Mouse (Mus musculus): ENCODE results near the gene Fam19a4. TPM values are rescaled to one million over a fixed set of nuclear protein-coding genes. Genes with fewer than 3 reads are reported as not detected.

Fam19a4 gene
- total and polyA plus RNA-seq, 2 experiments from 2014 or later, result 1.7 to 2.4 TPM

GRCm38 (mm10) chr6:97019323-97019722, 40.9 kb downstream of the Fam19a4 start:
- Histone ChIP-seq H3K4me2 (ENCODE audit: low read depth) (no peak overlapping the region), H3K27me3 (ENCODE audit: insufficient read depth, low read length) (no peaks in the 10 kb centered on the region), H3K9me3 (ENCODE audit: low read length) (no peaks in the 10 kb centered on the region), H3K4me3 (ENCODE audit: low read depth, low read length) (no peak overlapping the region), H3K27ac (ENCODE audit: low read depth, low read length) (no peak overlapping the region), H3K9ac (no peak overlapping the region), H3K36me3 (ENCODE audit: insufficient read depth) (no peaks in the 10 kb centered on the region), H3K4me1 (ENCODE audit: insufficient read depth) (no peaks in the 10 kb centered on the region)
- no peak for TF ChIP-seq CTCF (IDR thresholded peaks at IDR 0.05; ENCODE audit: low read depth)
- no peak for ATAC-seq
- DNase-seq, result no peak
- WGBS, result 66% methylated on average over 2 of the region's 2 CpGs

DNA sequence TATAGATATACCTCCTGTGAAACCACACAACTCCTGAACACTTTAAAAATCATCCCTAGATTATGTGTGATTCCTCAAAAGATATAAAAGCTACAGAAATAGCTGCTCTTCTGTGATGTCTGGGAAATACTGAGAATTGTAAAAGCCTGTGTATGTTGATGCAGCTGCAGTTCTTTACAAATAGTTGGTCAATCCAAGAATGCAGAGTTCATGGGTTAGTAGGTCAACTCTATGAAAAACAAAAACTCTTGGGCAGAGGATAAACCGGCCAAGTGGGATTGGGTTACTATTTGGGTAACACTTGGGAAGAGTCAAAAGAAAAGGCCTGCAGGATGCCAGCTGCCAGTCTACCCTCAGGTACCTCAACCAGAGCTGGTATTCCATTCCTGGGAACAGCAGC, 43.5 kb downstream of the Fam19a4 start:
- WGBS, result 79% methylated on average over 1 of the region's 1 CpGs
- Histone ChIP-seq H3K27ac (ENCODE audit: low read depth, low read length) (no peak overlapping the region), H3K9me3 (ENCODE audit: low read length) (no peaks in the 10 kb centered on the region), H3K36me3 (ENCODE audit: insufficient read depth) (no peaks in the 10 kb centered on the region), H3K4me1 (ENCODE audit: insufficient read depth) (no peaks in the 10 kb centered on the region), H3K9ac (no peak overlapping the region), H3K4me2 (ENCODE audit: low read depth) (no peak overlapping the region), H3K27me3 (ENCODE audit: insufficient read depth, low read length) (no peaks in the 10 kb centered on the region), H3K4me3 (ENCODE audit: low read depth, low read length) (no peak overlapping the region)
- TF ChIP-seq CTCF (IDR thresholded peaks at IDR 0.05; ENCODE audit: low read depth), result no peak
- DNase-seq (no peak), ATAC-seq (no peak)

GRCm38 (mm10) chr6:97016018-97016417, 44.2 kb downstream of the Fam19a4 start:
- H3K9me3 ChIP-seq (ENCODE audit: low read length), result no peaks in the 10 kb centered on the region
- 85% methylated on average over 3 of the region's 3 CpGs for WGBS
- TF ChIP-seq CTCF (IDR thresholded peaks at IDR 0.05; ENCODE audit: low read depth), result no peak
- H3K4me3 ChIP-seq (ENCODE audit: low read depth, low read length), result no peak overlapping the region
- no peak for DNase-seq
- no peak overlapping the region for H3K9ac ChIP-seq
- H3K4me2 ChIP-seq (ENCODE audit: low read depth), result no peak overlapping the region
- H3K36me3 ChIP-seq (ENCODE audit: insufficient read depth), result no peaks in the 10 kb centered on the region
- no peak overlapping the region for H3K27ac ChIP-seq (ENCODE audit: low read depth, low read length)
- H3K27me3 ChIP-seq (ENCODE audit: insufficient read depth, low read length), result no peaks in the 10 kb centered on the region
- no peaks in the 10 kb centered on the region for H3K4me1 ChIP-seq (ENCODE audit: insufficient read depth)
- no peak for ATAC-seq

DNA sequence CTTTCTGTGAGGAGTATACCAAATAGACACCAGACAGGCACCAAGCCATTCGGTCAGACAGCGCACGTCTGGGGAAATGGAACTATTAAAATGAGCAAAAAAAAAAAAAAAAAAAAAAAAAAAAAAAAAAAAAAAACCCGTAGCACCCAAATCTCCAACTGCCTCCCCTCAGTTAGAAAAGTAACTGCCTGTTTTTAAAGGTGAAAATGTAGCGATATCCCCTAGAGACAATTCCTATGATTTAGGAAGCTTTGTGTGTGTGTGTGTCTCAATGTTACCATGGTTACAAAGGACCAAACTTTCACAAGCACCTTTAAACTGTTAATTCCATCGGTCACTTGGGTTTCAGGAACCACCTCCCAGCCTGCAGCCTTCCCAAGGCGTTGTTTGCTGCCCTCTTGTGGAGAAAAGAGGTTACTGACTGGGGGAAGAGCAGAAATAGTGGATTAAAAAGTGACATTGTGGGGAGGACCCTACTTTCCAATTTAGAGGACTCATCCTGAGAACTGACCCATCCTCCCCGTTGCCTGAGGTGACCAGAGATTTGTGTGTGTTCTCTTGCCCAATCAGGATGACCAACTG, 53.6 kb downstream of the Fam19a4 start:
- DNase-seq (peak; percentile 86), ATAC-seq (no peak; the same call in 1 of the 2 replicates)
- TF ChIP-seq CTCF (IDR thresholded peaks at IDR 0.05; ENCODE audit: low read depth), result peak; percentile 98
- Histone ChIP-seq H3K4me1 (ENCODE audit: insufficient read depth) (no peaks in the 10 kb centered on the region), H3K9me3 (ENCODE audit: low read length) (no peaks in the 10 kb centered on the region), H3K4me2 (ENCODE audit: low read depth) (no peak overlapping the region), H3K27me3 (ENCODE audit: insufficient read depth, low read length) (0 out of 2 replicates have a peak, but pooled peaks cover 7% of the 10 kb centered on the region), H3K9ac (no peak overlapping the region), H3K4me3 (ENCODE audit: low read depth, low read length) (no peak overlapping the region), H3K27ac (ENCODE audit: low read depth, low read length) (no peak overlapping the region), H3K36me3 (ENCODE audit: insufficient read depth) (no peaks in the 10 kb centered on the region)
- 41% methylated on average over 8 of the region's 8 CpGs for WGBS

DNA sequence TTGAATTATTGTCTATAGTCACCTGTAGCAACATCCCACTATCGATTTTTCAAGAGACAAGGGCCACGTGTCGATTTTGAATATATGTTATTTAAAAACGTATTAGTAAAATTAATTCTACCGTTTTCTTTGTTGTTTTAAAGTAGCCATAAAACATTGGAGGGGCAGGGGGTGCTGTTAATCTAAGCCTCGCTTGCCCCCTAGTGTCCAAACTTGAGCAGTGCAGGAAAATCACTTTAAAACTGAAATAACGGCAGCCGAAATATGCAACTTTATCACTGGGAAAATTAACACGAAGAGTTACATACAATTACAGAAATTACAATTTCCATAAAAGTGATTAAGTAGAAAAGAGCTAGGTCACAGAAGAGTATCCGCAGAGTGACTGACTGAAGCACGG, 55.2 kb downstream of the Fam19a4 start:
- Histone ChIP-seq H3K36me3 (ENCODE audit: insufficient read depth) (no peaks in the 10 kb centered on the region), H3K9ac (no peak overlapping the region), H3K4me1 (ENCODE audit: insufficient read depth) (no peaks in the 10 kb centered on the region), H3K4me3 (ENCODE audit: low read depth, low read length) (no peak overlapping the region), H3K4me2 (ENCODE audit: low read depth) (no peak overlapping the region), H3K27me3 (ENCODE audit: insufficient read depth, low read length) (0 out of 2 replicates have a peak, but pooled peaks cover 7% of the 10 kb centered on the region), H3K27ac (ENCODE audit: low read depth, low read length) (no peak overlapping the region), H3K9me3 (ENCODE audit: low read length) (no peaks in the 10 kb centered on the region)
- ATAC-seq (no peak), DNase-seq (peak; percentile 81)
- peak; percentile 91 for TF ChIP-seq CTCF (IDR thresholded peaks at IDR 0.05; ENCODE audit: low read depth)
- WGBS, result 16% methylated on average over 11 of the region's 11 CpGs

DNA sequence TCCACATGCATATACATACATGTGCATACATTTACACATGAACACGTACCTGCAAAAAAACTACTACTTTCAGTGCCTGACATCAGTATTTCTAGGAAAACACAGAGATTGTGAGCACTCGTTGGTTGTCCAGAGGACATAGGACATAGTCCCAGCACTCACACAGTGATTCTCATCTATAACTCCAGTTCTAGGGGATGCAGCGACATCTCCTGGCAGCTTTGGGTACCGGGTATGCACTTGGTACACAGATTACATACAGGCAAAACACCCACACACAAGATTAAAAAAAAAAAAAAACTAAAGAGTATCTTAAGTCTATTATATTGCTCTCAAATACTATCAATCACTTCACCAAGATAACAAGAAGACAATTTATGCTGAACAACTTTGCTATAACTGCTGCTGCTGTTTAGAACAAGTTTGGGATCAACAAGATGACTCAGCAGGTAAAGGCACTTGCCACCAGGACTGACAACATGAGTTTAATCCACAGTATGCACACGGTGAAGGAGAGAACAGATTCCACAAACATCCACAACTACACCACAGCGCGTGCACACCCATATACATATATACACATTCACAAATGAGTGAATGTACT, 64.6 kb downstream of the Fam19a4 start:
- Histone ChIP-seq H3K4me1 (ENCODE audit: insufficient read depth) (no peaks in the 10 kb centered on the region), H3K4me3 (ENCODE audit: low read depth, low read length) (no peak overlapping the region), H3K9me3 (ENCODE audit: low read length) (no peaks in the 10 kb centered on the region), H3K27ac (ENCODE audit: low read depth, low read length) (no peak overlapping the region), H3K27me3 (ENCODE audit: insufficient read depth, low read length) (no peaks in the 10 kb centered on the region), H3K4me2 (ENCODE audit: low read depth) (no peak overlapping the region), H3K36me3 (ENCODE audit: insufficient read depth) (no peaks in the 10 kb centered on the region), H3K9ac (no peak overlapping the region)
- DNase-seq (no peak), ATAC-seq (no peak)
- 93% methylated on average over 7 of the region's 7 CpGs for whole genome bisulfite sequencing
- TF ChIP-seq CTCF (IDR thresholded peaks at IDR 0.05; ENCODE audit: low read depth), result 0 out of 2 replicates have a peak, but pooled peaks have one; percentile 21

DNA sequence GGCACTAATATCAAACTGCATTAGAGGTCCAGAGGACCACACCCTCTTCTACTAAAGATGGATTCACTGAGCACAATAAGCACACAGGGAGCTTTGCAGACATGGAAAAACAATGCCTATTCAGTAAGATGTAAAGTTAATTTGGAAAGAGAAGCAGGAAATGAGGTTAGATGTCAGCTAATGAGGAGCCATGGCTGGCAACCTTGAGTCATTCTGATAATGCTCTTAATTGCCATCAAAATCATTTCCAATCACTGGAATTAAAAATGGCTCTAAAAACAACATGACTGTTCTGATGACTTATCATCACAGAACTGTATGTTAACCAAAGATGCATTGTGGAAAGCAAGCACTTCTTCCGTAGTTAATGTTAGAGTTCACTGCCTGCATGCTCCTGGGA, 68.5 kb downstream of the Fam19a4 start:
- no peaks in the 10 kb centered on the region for H3K9me3 ChIP-seq (ENCODE audit: low read length)
- TF ChIP-seq CTCF (IDR thresholded peaks at IDR 0.05; ENCODE audit: low read depth), result no peak
- 84% methylated on average over 1 of the region's 1 CpGs for WGBS
- H3K27me3 ChIP-seq (ENCODE audit: insufficient read depth, low read length), result no peaks in the 10 kb centered on the region
- no peak overlapping the region for H3K9ac ChIP-seq
- H3K4me1 ChIP-seq (ENCODE audit: insufficient read depth), result no peaks in the 10 kb centered on the region
- no peak for ATAC-seq
- no peak overlapping the region for H3K27ac ChIP-seq (ENCODE audit: low read depth, low read length)
- H3K4me2 ChIP-seq (ENCODE audit: low read depth), result no peak overlapping the region
- DNase-seq, result no peak
- no peaks in the 10 kb centered on the region for H3K36me3 ChIP-seq (ENCODE audit: insufficient read depth)
- no peak overlapping the region for H3K4me3 ChIP-seq (ENCODE audit: low read depth, low read length)

Data from forebrain, postnatal 0 days (tissue).